ENCODE assay signal across 8 mouse cellular contexts in genomic region chr14:47187666-47188360, GRCm38 (mm10). TPM values are rescaled to one million over a fixed set of nuclear protein-coding genes. Genes with fewer than 3 reads are reported as not detected.
A peak's percentile ranks its signal among the peaks of the same experiment; 100 is the strongest.
DNase-seq lines count a peak whose midpoint lies in the region; ATAC-seq lines count a peak whose summit lies in the region.

No protein-coding gene starts in this region.

- intact Hi-C loops in left cerebral cortex, postnatal 4 days (cut with DNase I): no loop called here

- no peak for DNase-seq in neural tube, embryonic 10.5 days (ENCODE audit: extremely low spot score, low spot score)
- no peak for DNase-seq in heart, embryonic 10.5 days (ENCODE audit: low spot score)
- peak; percentile 16 for DNase-seq in kidney, postnatal 14 days
- peak; percentile 54 for DNase-seq in thymus, postnatal 0 days (ENCODE audit: low spot score)
- DNase-seq in urinary bladder, postnatal 4 days (ENCODE audit: low spot score in 2 of 2): no peak
- no peak for DNase-seq in left cerebral cortex, postnatal 4 days

- H3K4me3 ChIP-seq in neural tube, embryonic 12.5 days: no peak overlapping the region
- H3K4me3 ChIP-seq in heart, embryonic 10.5 days: peak overlapping the region; percentile 87

- peaks cover 5% of the 10 kb centered on the region for H3K4me1 ChIP-seq in neural tube, embryonic 12.5 days
- 0 out of 2 replicates have a peak, but pooled peaks cover 11% of the 10 kb centered on the region for H3K4me1 ChIP-seq in heart, embryonic 10.5 days

- WGBS in neural tube, embryonic 12.5 days: 38% methylated on average over 12 of the region's 12 CpGs
- 38% methylated on average over 12 of the region's 12 CpGs for WGBS in heart, embryonic 10.5 days

- H3K9ac ChIP-seq in neural tube, embryonic 12.5 days: no peak overlapping the region

- no peaks in the 10 kb centered on the region for H3K36me3 ChIP-seq in neural tube, embryonic 12.5 days
- H3K36me3 ChIP-seq in heart, embryonic 10.5 days: peaks cover under 1% of the 10 kb centered on the region; the same call in 1 of the 2 replicates

- no peaks in the 10 kb centered on the region for H3K9me3 ChIP-seq in neural tube, embryonic 12.5 days
- no peaks in the 10 kb centered on the region for H3K9me3 ChIP-seq in heart, embryonic 10.5 days

- H3K27ac ChIP-seq in neural tube, embryonic 12.5 days: no peak overlapping the region
- H3K27ac ChIP-seq in heart, embryonic 10.5 days: no peak overlapping the region

- H3K4me2 ChIP-seq in neural tube, embryonic 12.5 days (replicated peaks): peak overlapping the region; percentile 98

- H3K27me3 ChIP-seq in neural tube, embryonic 12.5 days (replicated peaks): peaks cover 19% of the 10 kb centered on the region
- H3K27me3 ChIP-seq in heart, embryonic 10.5 days (ENCODE audit: insufficient read depth, poor library complexity, severe bottlenecking): peaks cover 12% of the 10 kb centered on the region

- no peak for ATAC-seq in neural tube, embryonic 12.5 days (ENCODE audit: low FRiP score, low read depth)
- peak; percentile 60 for ATAC-seq in megakaryocyte progenitor cell, adult 5-6 weeks (replicated peaks; ENCODE audit: poor library complexity)

RNA-seq across cellular contexts. Expression of gene Gch1, which starts 1.4 kb away (rescaled TPM):
- polyA plus RNA-seq in neural tube, embryonic 12.5 days (2016; fragmentation: Nextera tagmentation; extraction: Ambion mirVana): 2.2 and 2.4 TPM in 2 replicates
- 6.5 and 8.1 TPM in 2 replicates for polyA plus RNA-seq in heart, embryonic 10.5 days (2016; fragmentation: Nextera tagmentation; extraction: Ambion mirVana)
- total RNA-seq in megakaryocyte progenitor cell, adult 5-6 weeks (2015): 1.9 and 2.6 TPM in 2 replicates
- total RNA-seq in megakaryocyte progenitor cell, adult 5-6 weeks (2017): 1.7 TPM in 2 replicates
- polyA plus RNA-seq in thymus, postnatal 0 days (2015; fragmentation: Nextera tagmentation; extraction: Ambion mirVana): 16.1 and 16.6 TPM in 2 replicates
- under 1 TPM; 0.74 to 0.83 TPM for total RNA-seq in left cerebral cortex, postnatal 4 days (2021)

Comparison
In these comparisons a context has a peak if more than half of its experiments do, and no peak if none do; other contexts are left out.
1. DNase-seq: peak in kidney, postnatal 14 days (single experiment) and thymus, postnatal 0 days (single experiment); none in neural tube, embryonic 10.5 days (single experiment), heart, embryonic 10.5 days (single experiment), urinary bladder, postnatal 4 days (0 of 2) and left cerebral cortex, postnatal 4 days (single experiment).